Mouse (Mus musculus) heart, embryonic 10.5 days (tissue): Measurements from ENCODE around the gene Bcar3. TPM values are rescaled to one million over a fixed set of nuclear protein-coding genes. Genes with fewer than 3 reads are reported as not detected.

Source experiments
- DNase-seq: peaks from one replicate; pipeline ENCODE4 v3.0.0-alpha.2; 2017; ENCODE audit warnings: low spot score
- H3K27ac ChIP-seq: fragments of 300-500 bp; sonication (generic); 2 replicates; pipeline ENCODE4 v1.5.1; 2016; ENCODE audit warnings: mild to moderate bottlenecking
- H3K27me3 ChIP-seq: fragments of 300-500 bp; sonication (generic); 2 replicates; pipeline ENCODE4 v1.6.1; 2016; ENCODE audit warnings: mild to moderate bottlenecking; ENCODE audit not compliant: poor library complexity, insufficient read depth, severe bottlenecking
- H3K36me3 ChIP-seq: fragments of 300-500 bp; sonication (generic); 2 replicates; pipeline ENCODE4 v1.6.1; 2016; ENCODE audit warnings: mild to moderate bottlenecking, moderate library complexity
- H3K4me1 ChIP-seq: fragments of 300-500 bp; sonication (generic); 2 replicates; pipeline ENCODE4 v1.6.1; 2016; ENCODE audit warnings: mild to moderate bottlenecking
- H3K4me3 ChIP-seq: fragments of 300-500 bp; sonication (generic); 2 replicates; pipeline ENCODE4 v1.5.1; 2016; ENCODE audit warnings: mild to moderate bottlenecking, moderate library complexity
- H3K9me3 ChIP-seq: fragments of 300-500 bp; sonication (generic); 2 replicates; pipeline ENCODE4 v1.6.1; 2016; ENCODE audit warnings: mild to moderate bottlenecking, moderate library complexity
- WGBS: fragments of 180-500 bp; shearing (Covaris S2); methylation state at CpG from one replicate; pipeline ENCODE4 v1.1.7; 2016; 5-methylcytosine and 5-hydroxymethylcytosine counted together
- polyA plus RNA-seq: library from polyadenylated mRNA; unstranded; fragments of >200 nt; fragmentation: Nextera tagmentation; extraction: Ambion mirVana; gene quantifications from 2 replicates; pipeline ENCODE4 v1.2.1, GENCODE M21; 2016

Bcar3 gene
- polyA plus RNA-seq, 1 experiment from 2014 or later: 17.0 TPM

GRCm38 (mm10) chr3:122330484-122330883 lies 36.5 kb downstream of the Bcar3 start:
- Histone ChIP-seq H3K27ac (no peak overlapping the region), H3K36me3 (no peaks in the 10 kb centered on the region), H3K4me1 (peaks cover 19% of the 10 kb centered on the region), H3K27me3 (peaks cover 89% of the 10 kb centered on the region), H3K4me3 (no peak overlapping the region), H3K9me3 (no peaks in the 10 kb centered on the region)
- DNase-seq: no peak
- 54% methylated on average over 12 of the region's 12 CpGs for WGBS

- WGBS: 30% methylated on average over 4 of the region's 4 CpGs
- H3K4me1 ChIP-seq: peaks cover 26% of the 10 kb centered on the region
- H3K9me3 ChIP-seq: no peaks in the 10 kb centered on the region
- H3K4me3 ChIP-seq: no peak overlapping the region
- peaks cover 87% of the 10 kb centered on the region for H3K27me3 ChIP-seq
- DNase-seq: no peak
- no peak overlapping the region for H3K27ac ChIP-seq
- H3K36me3 ChIP-seq: no peaks in the 10 kb centered on the region
These were observed 39.6 kb downstream of the Bcar3 start for GRCm38 (mm10) chr3:122333493-122333892.

- no peak overlapping the region for H3K27ac ChIP-seq
- H3K27me3 ChIP-seq: peaks cover 89% of the 10 kb centered on the region
- peaks cover 26% of the 10 kb centered on the region for H3K4me1 ChIP-seq
- DNase-seq: no peak
- no peak overlapping the region for H3K4me3 ChIP-seq
- H3K9me3 ChIP-seq: no peaks in the 10 kb centered on the region
- WGBS: 60% methylated on average over 7 of the region's 7 CpGs
- H3K36me3 ChIP-seq: no peaks in the 10 kb centered on the region
These were observed 40.0 kb downstream of the Bcar3 start for GRCm38 (mm10) chr3:122333902-122334301.

- no peak for DNase-seq
- H3K27me3 ChIP-seq: peaks cover 88% of the 10 kb centered on the region
- H3K36me3 ChIP-seq: no peaks in the 10 kb centered on the region
- H3K4me1 ChIP-seq: peaks cover 26% of the 10 kb centered on the region
- WGBS: 41% methylated on average over 7 of the region's 7 CpGs
- no peaks in the 10 kb centered on the region for H3K9me3 ChIP-seq
- H3K27ac ChIP-seq: peak overlapping the region; percentile 10; the same call in 1 of the 2 replicates
- H3K4me3 ChIP-seq: no peak overlapping the region
These were observed 40.4 kb downstream of the Bcar3 start for GRCm38 (mm10) chr3:122334375-122334774.

- Histone ChIP-seq H3K4me1 (peaks cover 34% of the 10 kb centered on the region), H3K36me3 (no peaks in the 10 kb centered on the region), H3K9me3 (no peaks in the 10 kb centered on the region), H3K4me3 (no peak overlapping the region), H3K27ac (no peak overlapping the region), H3K27me3 (peaks cover 78% of the 10 kb centered on the region)
- 78% methylated on average over 4 of the region's 4 CpGs for WGBS
- no peak for DNase-seq
These were observed 42.1 kb downstream of the Bcar3 start for GRCm38 (mm10) chr3:122336030-122336429.

GRCm38 (mm10) chr3:122337992-122338391 lies 44.1 kb downstream of the Bcar3 start:
- no peak for DNase-seq

GRCm38 (mm10) chr3:122338897-122339296 lies 45.0 kb downstream of the Bcar3 start:
- Histone ChIP-seq H3K4me1 (peaks cover 25% of the 10 kb centered on the region), H3K9me3 (no peaks in the 10 kb centered on the region), H3K27ac (no peak overlapping the region), H3K27me3 (peaks cover 69% of the 10 kb centered on the region), H3K4me3 (no peak overlapping the region), H3K36me3 (no peaks in the 10 kb centered on the region)
- 85% methylated on average over 7 of the region's 7 CpGs for WGBS
- DNase-seq: no peak

More at GRCm38 (mm10) chr3:122337992-122338391, 44.1 kb downstream of the Bcar3 start:
- Histone ChIP-seq H3K36me3 (no peaks in the 10 kb centered on the region), H3K4me3 (no peak overlapping the region), H3K9me3 (no peaks in the 10 kb centered on the region), H3K27ac (no peak overlapping the region), H3K4me1 (peaks cover 34% of the 10 kb centered on the region), H3K27me3 (peaks cover 78% of the 10 kb centered on the region)
- 63% methylated on average over 5 of the region's 5 CpGs for WGBS

- Histone ChIP-seq H3K27ac (0 out of 2 replicates have a peak overlapping the region, but pooled peaks have one; percentile 3), H3K27me3 (peaks cover 62% of the 10 kb centered on the region), H3K9me3 (no peaks in the 10 kb centered on the region), H3K4me1 (peaks cover 15% of the 10 kb centered on the region; the same call in 1 of the 2 replicates), H3K4me3 (no peak overlapping the region), H3K36me3 (no peaks in the 10 kb centered on the region)
- DNase-seq: no peak
- WGBS: 53% methylated on average over 13 of the region's 13 CpGs
These were observed 46.5 kb downstream of the Bcar3 start for GRCm38 (mm10) chr3:122340135-122341068.

- Histone ChIP-seq H3K27me3 (peaks cover 43% of the 10 kb centered on the region), H3K36me3 (no peaks in the 10 kb centered on the region), H3K4me3 (no peak overlapping the region), H3K4me1 (peaks cover 14% of the 10 kb centered on the region), H3K27ac (no peak overlapping the region), H3K9me3 (no peaks in the 10 kb centered on the region)
- no peak for DNase-seq
- 63% methylated on average over 9 of the region's 9 CpGs for WGBS
These were observed 49.5 kb downstream of the Bcar3 start for GRCm38 (mm10) chr3:122343437-122343853.

- Histone ChIP-seq H3K4me3 (no peak overlapping the region), H3K36me3 (no peaks in the 10 kb centered on the region), H3K9me3 (no peaks in the 10 kb centered on the region), H3K27ac (no peak overlapping the region), H3K4me1 (peaks cover 14% of the 10 kb centered on the region), H3K27me3 (peaks cover 44% of the 10 kb centered on the region)
- DNase-seq: no peak
- WGBS: 66% methylated on average over 5 of the region's 5 CpGs
These were observed 50.4 kb downstream of the Bcar3 start for GRCm38 (mm10) chr3:122344350-122344749.

- H3K27ac ChIP-seq: no peak overlapping the region
- H3K36me3 ChIP-seq: no peaks in the 10 kb centered on the region
- DNase-seq: no peak
- H3K9me3 ChIP-seq: no peaks in the 10 kb centered on the region
- peaks cover 6% of the 10 kb centered on the region for H3K4me1 ChIP-seq
- peaks cover 49% of the 10 kb centered on the region for H3K27me3 ChIP-seq
- H3K4me3 ChIP-seq: no peak overlapping the region
- WGBS: 66% methylated on average over 1 of the region's 1 CpGs
These were observed 52.1 kb downstream of the Bcar3 start for GRCm38 (mm10) chr3:122345977-122346472.

- DNase-seq: no peak
- WGBS: 82% methylated on average over 2 of the region's 2 CpGs
- peaks cover 6% of the 10 kb centered on the region for H3K4me1 ChIP-seq
- no peak overlapping the region for H3K4me3 ChIP-seq
- no peaks in the 10 kb centered on the region for H3K9me3 ChIP-seq
- H3K27ac ChIP-seq: no peak overlapping the region
- no peaks in the 10 kb centered on the region for H3K36me3 ChIP-seq
- peaks cover 45% of the 10 kb centered on the region for H3K27me3 ChIP-seq
These were observed 52.7 kb downstream of the Bcar3 start for GRCm38 (mm10) chr3:122346600-122346999.

- 84% methylated on average over 5 of the region's 5 CpGs for WGBS
- Histone ChIP-seq H3K4me3 (no peak overlapping the region), H3K27ac (no peak overlapping the region), H3K4me1 (peaks cover 6% of the 10 kb centered on the region), H3K9me3 (no peaks in the 10 kb centered on the region), H3K27me3 (peaks cover 32% of the 10 kb centered on the region), H3K36me3 (no peaks in the 10 kb centered on the region)
- DNase-seq: no peak
These were observed 54.7 kb downstream of the Bcar3 start for GRCm38 (mm10) chr3:122348677-122349076.
